Mouse (Mus musculus) hindbrain, embryonic 15.5 days (tissue): Measurements from ENCODE around the gene Fgfr2. TPM values are rescaled to one million over a fixed set of nuclear protein-coding genes. Genes with fewer than 3 reads are reported as not detected.

ENCODE experiments used
- ATAC-seq: fragments of 200-750 bp; cut with Nextera tagmentation; 2 replicates; pipeline ENCODE4 v1.8.0; 2017; ENCODE audit warnings: low read depth, moderate number of reproducible peaks, moderate TSS enrichment; ENCODE audit not compliant: low FRiP score
- H3K27ac ChIP-seq: fragments of 300-500 bp; sonication (generic); replicated peaks from 2 replicates; pipeline ENCODE4 v1.5.1; 2015; ENCODE audit warnings: mild to moderate bottlenecking, inconsistent platforms
- H3K27me3 ChIP-seq: fragments of 300-500 bp; sonication (generic); 2 replicates; pipeline ENCODE4 v1.6.1; 2015; ENCODE audit warnings: control low read depth, inconsistent platforms
- H3K36me3 ChIP-seq: fragments of 300-500 bp; sonication (generic); 2 replicates; pipeline ENCODE4 v1.6.1; 2015; ENCODE audit warnings: control low read depth, inconsistent platforms
- H3K4me1 ChIP-seq: fragments of 300-500 bp; sonication (generic); replicated peaks from 2 replicates; pipeline ENCODE4 v1.6.1; 2015; ENCODE audit warnings: control low read depth, inconsistent platforms
- H3K4me2 ChIP-seq: fragments of 300-500 bp; sonication (generic); 2 replicates; pipeline ENCODE4 v1.6.1; 2015; ENCODE audit warnings: moderate library complexity, mild to moderate bottlenecking, inconsistent platforms
- H3K4me3 ChIP-seq: fragments of 300-500 bp; sonication (generic); 2 replicates; pipeline ENCODE4 v1.5.1; 2015; ENCODE audit warnings: mild to moderate bottlenecking, inconsistent platforms
- H3K9ac ChIP-seq: fragments of 300-500 bp; sonication (generic); 2 replicates; pipeline ENCODE4 v1.6.1; 2015; ENCODE audit warnings: inconsistent platforms
- H3K9me3 ChIP-seq: fragments of 300-500 bp; sonication (generic); 2 replicates; pipeline ENCODE4 v1.6.1; 2016; ENCODE audit warnings: control low read depth, inconsistent platforms
- WGBS: fragments of 180-500 bp; shearing (Covaris S2); methylation state at CpG from one replicate; pipeline ENCODE4 v1.1.7; 2015; 5-methylcytosine and 5-hydroxymethylcytosine counted together
- microRNA-seq: library from miRNA; unstranded; fragments of <30 nt; microRNA quantifications from one replicate; pipeline ENCODE4, GENCODE M21; 2016
- polyA plus RNA-seq: library from polyadenylated mRNA; unstranded; fragments of >200 nt; fragmentation: Nextera tagmentation; extraction: Ambion mirVana; gene quantifications from 2 replicates; pipeline ENCODE4 v1.2.1, GENCODE M21; 2015

Gene Fgfr2
- polyA plus RNA-seq, 1 experiment from 2014 or later, result 28.5 TPM

- peak overlapping the region; percentile 59; the same call in 1 of the 2 replicates for H3K27ac ChIP-seq
- H3K4me1 ChIP-seq, result peaks cover 16% of the 10 kb centered on the region
- WGBS, result 13% methylated on average over 16 of the region's 16 CpGs
- peak overlapping the region; percentile 43 for H3K4me2 ChIP-seq
- ATAC-seq, result peak; percentile 48; the same call in 1 of the 2 replicates
- no peak overlapping the region for H3K4me3 ChIP-seq
- no peaks in the 10 kb centered on the region for H3K9me3 ChIP-seq
- no peaks in the 10 kb centered on the region for H3K36me3 ChIP-seq
- H3K27me3 ChIP-seq, result no peaks in the 10 kb centered on the region
- H3K9ac ChIP-seq, result no peak overlapping the region
Observed at GRCm38 (mm10) chr7:130129359-130129960, 2993.7 kb downstream of the Fgfr2 start.

- Histone ChIP-seq H3K9me3 (no peaks in the 10 kb centered on the region), H3K27me3 (no peaks in the 10 kb centered on the region), H3K27ac (no peak overlapping the region), H3K9ac (no peak overlapping the region), H3K36me3 (no peaks in the 10 kb centered on the region), H3K4me1 (peaks cover 21% of the 10 kb centered on the region), H3K4me3 (no peak overlapping the region), H3K4me2 (no peak overlapping the region)
- ATAC-seq, result no peak
- 15% methylated on average over 2 of the region's 2 CpGs for WGBS
Observed at GRCm38 (mm10) chr7:130121507-130121906, 3001.6 kb downstream of the Fgfr2 start.

GRCm38 (mm10) chr7:130119466-130119865 lies 3003.7 kb downstream of the Fgfr2 start:
- H3K4me3 ChIP-seq, result no peak overlapping the region

GRCm38 (mm10) chr7:130118726-130119125 lies 3004.4 kb downstream of the Fgfr2 start:
- no peak overlapping the region for H3K4me2 ChIP-seq
- H3K9ac ChIP-seq, result no peak overlapping the region
- no peak overlapping the region for H3K4me3 ChIP-seq
- WGBS, result 61% methylated on average over 4 of the region's 4 CpGs
- peaks cover 21% of the 10 kb centered on the region for H3K4me1 ChIP-seq
- no peaks in the 10 kb centered on the region for H3K36me3 ChIP-seq
- no peak for ATAC-seq
- H3K27ac ChIP-seq, result no peak overlapping the region
- no peaks in the 10 kb centered on the region for H3K27me3 ChIP-seq
- H3K9me3 ChIP-seq, result no peaks in the 10 kb centered on the region

More at GRCm38 (mm10) chr7:130119466-130119865, 3003.7 kb downstream of the Fgfr2 start:
- Histone ChIP-seq H3K27ac (no peak overlapping the region), H3K36me3 (no peaks in the 10 kb centered on the region), H3K4me1 (peaks cover 21% of the 10 kb centered on the region), H3K27me3 (no peaks in the 10 kb centered on the region), H3K4me2 (no peak overlapping the region), H3K9ac (no peak overlapping the region), H3K9me3 (no peaks in the 10 kb centered on the region)
- ATAC-seq, result no peak
- WGBS, result 50% methylated on average over 6 of the region's 6 CpGs

GRCm38 (mm10) chr7:130117466-130118123 lies 3005.6 kb downstream of the Fgfr2 start:
- peaks cover 21% of the 10 kb centered on the region for H3K4me1 ChIP-seq
- H3K4me2 ChIP-seq, result no peak overlapping the region
- H3K9ac ChIP-seq, result no peak overlapping the region
- H3K36me3 ChIP-seq, result no peaks in the 10 kb centered on the region
- WGBS, result 31% methylated on average over 4 of the region's 4 CpGs
- no peaks in the 10 kb centered on the region for H3K27me3 ChIP-seq
- peak overlapping the region; percentile 28; the same call in 1 of the 2 replicates for H3K27ac ChIP-seq
- no peak for ATAC-seq
- H3K9me3 ChIP-seq, result no peaks in the 10 kb centered on the region
- H3K4me3 ChIP-seq, result no peak overlapping the region

- Histone ChIP-seq H3K4me3 (no peak overlapping the region), H3K4me2 (no peak overlapping the region), H3K27me3 (no peaks in the 10 kb centered on the region), H3K9ac (no peak overlapping the region), H3K36me3 (no peaks in the 10 kb centered on the region), H3K4me1 (peaks cover 19% of the 10 kb centered on the region), H3K27ac (no peak overlapping the region), H3K9me3 (no peaks in the 10 kb centered on the region)
- WGBS, result 83% methylated on average over 4 of the region's 4 CpGs
- ATAC-seq, result no peak
Observed at GRCm38 (mm10) chr7:130114436-130114835, 3008.7 kb downstream of the Fgfr2 start.

Small RNA genes within 50 kb of the gene (microRNA-seq; reads per million reads assigned to microRNA genes)
- 1.5 reads per million for gene Mir7061

Other genes starting within 250 kb of the Fgfr2 start
- gene Zranb1, start 192.2 kb downstream of the Fgfr2 start, polyA plus RNA-seq, result 20.0 and 20.3 TPM in 2 replicates
- gene Ctbp2, start 1.0 kb upstream of the Fgfr2 start, polyA plus RNA-seq, result 61.6 and 65.0 TPM in 2 replicates